Mouse (Mus musculus): Measurements from ENCODE around the gene Lrpprc. TPM values are rescaled to one million over a fixed set of nuclear protein-coding genes. Genes with fewer than 3 reads are reported as not detected.
A peak's percentile ranks its signal among the peaks of the same experiment; 100 is the strongest.

Gene Lrpprc
- total and polyA plus RNA-seq, 2 experiments, result 17.4 to 103 TPM

- Histone ChIP-seq H3K79me2 (ENCODE audit: control insufficient read depth, insufficient read depth, low read length) (peaks cover 8% of the 10 kb centered on the region; the same call in 1 of the 2 replicates), H3K27me3 (ENCODE audit: control insufficient read depth, insufficient read depth, low read length) (no peaks in the 10 kb centered on the region), H3K9ac (ENCODE audit: low read depth, low read length) (no peak overlapping the region), H3K4me3 (ENCODE audit: insufficient read depth, low read depth, low read length) (no peak overlapping the region), H3K36me3 (ENCODE audit: control insufficient read depth, insufficient read depth, low read length) (peaks cover 73% of the 10 kb centered on the region), H3K4me1 (ENCODE audit: control insufficient read depth, insufficient read depth, low read length) (peaks cover under 1% of the 10 kb centered on the region; the same call in 1 of the 2 replicates), H3K27ac (replicated peaks; ENCODE audit: insufficient read depth, low read depth, low read length) (no peak overlapping the region)
- WGBS, result 71% methylated on average over 8 of the region's 8 CpGs
- no peak for TF ChIP-seq CTCF (IDR thresholded peaks at IDR 0.05; ENCODE audit: low read depth, low read length)
- no peak for TF ChIP-seq POLR2A (IDR thresholded peaks at IDR 0.05; ENCODE audit: extremely low read depth, insufficient read depth, low read length)
- DNase-seq (ENCODE audit: extremely low read depth, low read depth, low spot score), result no peak
Observed at GRCm38 (mm10) chr17:84749297-84749696, 41.3 kb downstream of the Lrpprc start.

DNA sequence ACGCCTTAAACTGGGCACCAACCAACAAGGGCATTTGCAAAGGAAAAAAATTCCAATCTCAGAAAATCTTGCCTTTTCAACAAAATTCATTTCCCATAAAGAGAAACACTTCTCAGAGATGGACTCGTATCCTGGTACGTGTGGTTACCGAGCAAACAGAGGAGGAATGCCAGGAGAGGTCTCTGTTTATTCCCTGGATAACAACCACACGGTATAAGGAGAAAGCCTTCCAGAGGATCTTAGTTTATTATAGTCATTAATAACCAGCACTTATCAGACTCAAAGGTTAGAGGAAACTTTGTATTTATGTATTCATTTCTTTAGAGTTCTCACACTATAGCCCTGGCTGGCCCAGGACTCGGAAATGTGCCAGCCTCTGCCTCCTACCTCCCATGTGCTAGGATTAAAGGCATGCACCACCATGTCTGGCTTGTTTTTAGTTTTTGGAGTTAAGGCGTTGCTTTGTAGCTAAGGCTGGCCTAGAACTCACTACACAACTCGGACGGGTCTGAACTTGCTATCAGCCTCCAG, 42.4 kb downstream of the Lrpprc start:
- Histone ChIP-seq H3K79me2 (ENCODE audit: control insufficient read depth, insufficient read depth, low read length) (peaks cover 10% of the 10 kb centered on the region; the same call in 1 of the 2 replicates), H3K36me3 (ENCODE audit: control insufficient read depth, insufficient read depth, low read length) (peaks cover 65% of the 10 kb centered on the region), H3K27ac (replicated peaks; ENCODE audit: insufficient read depth, low read depth, low read length) (no peak overlapping the region), H3K9ac (ENCODE audit: low read depth, low read length) (no peak overlapping the region), H3K4me3 (ENCODE audit: insufficient read depth, low read depth, low read length) (no peak overlapping the region), H3K27me3 (ENCODE audit: control insufficient read depth, insufficient read depth, low read length) (no peaks in the 10 kb centered on the region), H3K4me1 (ENCODE audit: control insufficient read depth, insufficient read depth, low read length) (peaks cover 4% of the 10 kb centered on the region; the same call in 1 of the 2 replicates)
- DNase-seq (ENCODE audit: extremely low read depth, low read depth, low spot score), result no peak
- TF ChIP-seq POLR2A (IDR thresholded peaks at IDR 0.05; ENCODE audit: extremely low read depth, insufficient read depth, low read length) (no peak), CTCF (IDR thresholded peaks at IDR 0.05; ENCODE audit: low read depth, low read length) (no peak)
- 70% methylated on average over 9 of the region's 9 CpGs for WGBS

- H3K27ac ChIP-seq (replicated peaks; ENCODE audit: insufficient read depth, low read depth, low read length), result peak overlapping the region; percentile 54; the same call in 1 of the 2 replicates
- TF ChIP-seq POLR2A (IDR thresholded peaks at IDR 0.05; ENCODE audit: extremely low read depth, insufficient read depth, low read length) (no peak), CTCF (IDR thresholded peaks at IDR 0.05; ENCODE audit: low read depth, low read length) (no peak)
- DNase-seq (ENCODE audit: extremely low read depth, low read depth, low spot score), result no peak
- peaks cover 12% of the 10 kb centered on the region; the same call in 1 of the 2 replicates for H3K79me2 ChIP-seq (ENCODE audit: control insufficient read depth, insufficient read depth, low read length)
- H3K27me3 ChIP-seq (ENCODE audit: control insufficient read depth, insufficient read depth, low read length), result no peaks in the 10 kb centered on the region
- peaks cover 59% of the 10 kb centered on the region for H3K36me3 ChIP-seq (ENCODE audit: control insufficient read depth, insufficient read depth, low read length)
- no peak overlapping the region for H3K9ac ChIP-seq (ENCODE audit: low read depth, low read length)
- no peak overlapping the region for H3K4me3 ChIP-seq (ENCODE audit: insufficient read depth, low read depth, low read length)
- WGBS, result 62% methylated on average over 6 of the region's 6 CpGs
- peaks cover 6% of the 10 kb centered on the region; the same call in 1 of the 2 replicates for H3K4me1 ChIP-seq (ENCODE audit: control insufficient read depth, insufficient read depth, low read length)
Observed at GRCm38 (mm10) chr17:84747212-84747611, 43.4 kb downstream of the Lrpprc start.

DNA sequence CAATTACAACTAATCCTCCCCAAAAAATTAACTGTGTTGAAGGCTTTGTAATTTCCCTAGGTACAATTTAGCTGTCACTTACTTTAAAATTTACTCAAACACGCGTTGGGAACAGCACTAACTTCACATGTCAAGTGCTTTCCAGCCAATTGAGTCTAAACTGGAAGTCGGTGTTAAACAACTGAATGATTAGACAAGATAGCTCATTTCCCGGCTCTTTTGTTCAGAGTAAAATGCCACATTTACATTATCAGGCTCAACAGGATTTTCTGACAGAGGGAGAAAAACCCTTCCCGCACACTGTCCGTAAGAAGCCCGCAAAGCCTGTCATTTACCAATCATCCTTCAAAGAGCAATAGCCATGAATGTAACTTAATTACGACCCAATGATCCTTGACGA, 45.6 kb downstream of the Lrpprc start:
- no peak for TF ChIP-seq CTCF (IDR thresholded peaks at IDR 0.05; ENCODE audit: low read depth, low read length)
- no peak for TF ChIP-seq POLR2A (IDR thresholded peaks at IDR 0.05; ENCODE audit: extremely low read depth, insufficient read depth, low read length)
- H3K4me1 ChIP-seq (ENCODE audit: control insufficient read depth, insufficient read depth, low read length), result peaks cover 6% of the 10 kb centered on the region; the same call in 1 of the 2 replicates
- H3K4me3 ChIP-seq (ENCODE audit: insufficient read depth, low read depth, low read length), result no peak overlapping the region
- 85% methylated on average over 9 of the region's 9 CpGs for WGBS
- H3K79me2 ChIP-seq (ENCODE audit: control insufficient read depth, insufficient read depth, low read length), result peaks cover 9% of the 10 kb centered on the region; the same call in 1 of the 2 replicates
- H3K36me3 ChIP-seq (ENCODE audit: control insufficient read depth, insufficient read depth, low read length), result peaks cover 49% of the 10 kb centered on the region
- H3K27ac ChIP-seq (replicated peaks; ENCODE audit: insufficient read depth, low read depth, low read length), result no peak overlapping the region
- no peak overlapping the region for H3K9ac ChIP-seq (ENCODE audit: low read depth, low read length)
- DNase-seq (ENCODE audit: extremely low read depth, low read depth, low spot score), result no peak
- no peaks in the 10 kb centered on the region for H3K27me3 ChIP-seq (ENCODE audit: control insufficient read depth, insufficient read depth, low read length)

DNA sequence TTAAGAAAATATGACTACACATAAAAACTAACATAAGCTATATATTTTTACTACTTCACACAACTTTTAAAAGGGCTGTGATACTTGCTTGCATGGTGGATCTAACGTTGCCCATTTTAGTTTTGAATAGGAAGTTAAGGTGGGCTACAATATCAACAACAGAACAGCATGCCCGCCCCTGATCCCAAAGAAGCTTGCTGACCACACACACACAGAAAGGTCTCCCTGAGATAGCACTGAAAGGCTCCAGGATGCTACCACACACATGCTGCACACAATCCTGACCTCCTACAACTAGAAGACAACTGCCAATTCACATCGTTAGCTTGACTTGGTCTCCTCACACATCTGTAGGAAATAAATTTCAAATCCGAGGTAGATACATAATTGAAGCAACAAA, 46.3 kb downstream of the Lrpprc start:
- no peak for DNase-seq (ENCODE audit: extremely low read depth, low read depth, low spot score)
- H3K4me1 ChIP-seq (ENCODE audit: control insufficient read depth, insufficient read depth, low read length), result peaks cover 6% of the 10 kb centered on the region; the same call in 1 of the 2 replicates
- H3K4me3 ChIP-seq (ENCODE audit: insufficient read depth, low read depth, low read length), result no peak overlapping the region
- peaks cover 9% of the 10 kb centered on the region; the same call in 1 of the 2 replicates for H3K79me2 ChIP-seq (ENCODE audit: control insufficient read depth, insufficient read depth, low read length)
- TF ChIP-seq POLR2A (IDR thresholded peaks at IDR 0.05; ENCODE audit: extremely low read depth, insufficient read depth, low read length), result no peak
- no peak for TF ChIP-seq CTCF (IDR thresholded peaks at IDR 0.05; ENCODE audit: low read depth, low read length)
- H3K27ac ChIP-seq (replicated peaks; ENCODE audit: insufficient read depth, low read depth, low read length), result no peak overlapping the region; the same call in 1 of the 2 replicates
- 85% methylated on average over 4 of the region's 4 CpGs for WGBS
- H3K9ac ChIP-seq (ENCODE audit: low read depth, low read length), result no peak overlapping the region
- peaks cover 44% of the 10 kb centered on the region for H3K36me3 ChIP-seq (ENCODE audit: control insufficient read depth, insufficient read depth, low read length)
- no peaks in the 10 kb centered on the region for H3K27me3 ChIP-seq (ENCODE audit: control insufficient read depth, insufficient read depth, low read length)

Measured in liver, adult 2 months (tissue).